Mouse (Mus musculus) frontal cortex, postnatal 14 days (tissue): Measurements from ENCODE around the gene Sf3a2.

Source experiments
- DNase-seq, 2 experiments: peaks; one replicate each; pipeline ENCODE4 v3.0.0; 2022; ENCODE audit warnings: low spot score in 2 of 2

Sf3a2 gene

GRCm38 (mm10) chr10:80798150-80799006 lies at the start of gene Sf3a2, which contains the start of gene Plekhj1:
TSS of gene Sf3a2 (plus strand) at chr10:80798198.
TSS of gene Plekhj1 (minus strand) at chr10:80798626.
- peak; percentile 92 for DNase-seq

- DNase-seq, result no peak
Observed at GRCm38 (mm10) chr10:80748609-80749008, 49.4 kb upstream of the Sf3a2 start.

- DNase-seq, result peak; percentile 53 to 64
Observed at GRCm38 (mm10) chr10:80751188-80751832, 46.7 kb upstream of the Sf3a2 start.

- DNase-seq, result no peak
Observed at GRCm38 (mm10) chr10:80752079-80752625, 45.8 kb upstream of the Sf3a2 start.

- DNase-seq, result peak; percentile 93 to 97
Observed at GRCm38 (mm10) chr10:80754594-80755290, 43.3 kb upstream of the Sf3a2 start, which contains the start of gene Dot1l. TSS of gene Dot1l (plus strand) at chr10:80755206.

GRCm38 (mm10) chr10:80755291-80756015 lies 42.5 kb upstream of the Sf3a2 start:
- no peak for DNase-seq

GRCm38 (mm10) chr10:80756099-80756498 lies 41.9 kb upstream of the Sf3a2 start:
- DNase-seq, result no peak

- no peak for DNase-seq
Observed at GRCm38 (mm10) chr10:80756509-80756908, 41.5 kb upstream of the Sf3a2 start.

- DNase-seq, result no peak
Observed at GRCm38 (mm10) chr10:80756967-80757366, 41.0 kb upstream of the Sf3a2 start.

GRCm38 (mm10) chr10:80757717-80758116 lies 40.3 kb upstream of the Sf3a2 start:
- DNase-seq, result peak; percentile 44 to 48

- DNase-seq, result no peak
Observed at GRCm38 (mm10) chr10:80758651-80759050, 39.3 kb upstream of the Sf3a2 start.

GRCm38 (mm10) chr10:80760596-80761524 lies 37.1 kb upstream of the Sf3a2 start:
- no peak for DNase-seq

GRCm38 (mm10) chr10:80761821-80762220 lies 36.2 kb upstream of the Sf3a2 start:
- DNase-seq, result no peak

- no peak for DNase-seq
Observed at GRCm38 (mm10) chr10:80763502-80763901, 34.5 kb upstream of the Sf3a2 start.

GRCm38 (mm10) chr10:80765746-80766145 lies 32.3 kb upstream of the Sf3a2 start:
- DNase-seq, result no peak

GRCm38 (mm10) chr10:80766161-80766815 lies 31.7 kb upstream of the Sf3a2 start:
- DNase-seq, result no peak

GRCm38 (mm10) chr10:80768365-80768764 lies 29.6 kb upstream of the Sf3a2 start:
- DNase-seq, result no peak

- DNase-seq, result no peak
Observed at GRCm38 (mm10) chr10:80773816-80774215, 24.2 kb upstream of the Sf3a2 start.

- DNase-seq, result peak; percentile 78 to 83
Observed at GRCm38 (mm10) chr10:80774549-80774948, 23.4 kb upstream of the Sf3a2 start.

GRCm38 (mm10) chr10:80774981-80775380 lies 23.0 kb upstream of the Sf3a2 start:
- no peak for DNase-seq
